Mouse (Mus musculus) Muller cell, postnatal 12 days (primary cell): ENCODE measurements at regions not wholly inside any gene's neighbourhood (a gene's known extent, or its start where the extent isn't known, plus 50 kb on each side); places are given as distances from the start of the nearest gene placed in this dataset.
A peak's percentile ranks its signal among the peaks of the same experiment; 100 is the strongest.
"Not testable (repeated sequence)": the region's sequence is repeated elsewhere in the genome, so short reads cannot be mapped to it uniquely, and the experiment has no call there.

ENCODE experiments used
- DNase-seq: peaks from one replicate; pipeline ENCODE4 v3.0.0-alpha.2; 2015; ENCODE audit errors: inconsistent ontology term

- peak; percentile 98 for DNase-seq
Observed at GRCm38 (mm10) chr16:86932765-86933164, 421.2 kb upstream of the N6amt1 start.

- peak; percentile 58 for DNase-seq
Observed at GRCm38 (mm10) chr16:86897967-86898710, 455.8 kb upstream of the N6amt1 start.

- no peak for DNase-seq
Observed at GRCm38 (mm10) chr16:86894982-86895381, 459.0 kb upstream of the N6amt1 start.

GRCm38 (mm10) chr16:86894333-86894732 is 459.7 kb upstream of the N6amt1 start:
- no peak for DNase-seq

- no peak for DNase-seq
Observed at GRCm38 (mm10) chr16:86888421-86888820, 465.6 kb upstream of the N6amt1 start.

- DNase-seq = no peak
Observed at GRCm38 (mm10) chr16:86887605-86888004, 466.4 kb upstream of the N6amt1 start.

GRCm38 (mm10) chr16:86883862-86884261 is 470.1 kb upstream of the N6amt1 start:
- no peak for DNase-seq

- peak; percentile 66 for DNase-seq
Observed at GRCm38 (mm10) chr16:86882529-86882928, 471.5 kb upstream of the N6amt1 start.

- no peak for DNase-seq
Observed at GRCm38 (mm10) chr16:86881583-86881982, 472.4 kb upstream of the N6amt1 start.

- DNase-seq = no peak
Observed at GRCm38 (mm10) chr16:86860828-86861227, 493.2 kb upstream of the N6amt1 start.

- DNase-seq = no peak
Observed at GRCm38 (mm10) chr16:86855891-86856290, 498.1 kb upstream of the N6amt1 start.

GRCm38 (mm10) chr16:86855312-86855711 is 498.7 kb upstream of the N6amt1 start:
- no peak for DNase-seq

- DNase-seq = peak; percentile 57
Observed at GRCm38 (mm10) chr16:86853398-86853797, 500.6 kb upstream of the N6amt1 start.

- no peak for DNase-seq
Observed at GRCm38 (mm10) chr16:86838457-86839337, 515.3 kb upstream of the N6amt1 start.

- no peak for DNase-seq
Observed at GRCm38 (mm10) chr16:86827645-86828044, 526.3 kb upstream of the N6amt1 start.

- DNase-seq = no peak
Observed at GRCm38 (mm10) chr16:86826641-86827040, 527.3 kb upstream of the N6amt1 start.

GRCm38 (mm10) chr16:86823496-86823895 is 530.5 kb upstream of the N6amt1 start:
- DNase-seq = peak; percentile 6

GRCm38 (mm10) chr16:86821586-86821985 is 532.4 kb upstream of the N6amt1 start:
- DNase-seq = no peak

- not testable (repeated sequence) for DNase-seq
Observed at GRCm38 (mm10) chr16:86818639-86819038, 535.3 kb upstream of the N6amt1 start.

- DNase-seq = no peak
Observed at GRCm38 (mm10) chr16:86816763-86817593, 537.0 kb upstream of the N6amt1 start.

- DNase-seq = no peak
Observed at GRCm38 (mm10) chr16:86816006-86816405, 538.0 kb upstream of the N6amt1 start.

- no peak for DNase-seq
Observed at GRCm38 (mm10) chr16:86812692-86813091, 541.3 kb upstream of the N6amt1 start.
